Mouse (Mus musculus) midbrain, embryonic 10.5 days (tissue): ENCODE measurements around the gene Shc2. TPM values are rescaled to one million over a fixed set of nuclear protein-coding genes. Genes with fewer than 3 reads are reported as not detected.
A peak's percentile ranks its signal among the peaks of the same experiment; 100 is the strongest.

Experiments used
- DNase-seq: peaks from one replicate; pipeline ENCODE4 v3.0.0-alpha.2; 2017; ENCODE audit warnings: low spot score
- H3K27ac ChIP-seq: fragments of 300-500 bp; sonication (generic); replicated peaks from 2 replicates; pipeline ENCODE4 v1.5.1; 2016; ENCODE audit warnings: mild to moderate bottlenecking
- H3K27me3 ChIP-seq: fragments of 300-500 bp; sonication (generic); 2 replicates; pipeline ENCODE4 v1.6.1; 2016; ENCODE audit warnings: low read depth, mild to moderate bottlenecking; ENCODE audit not compliant: poor library complexity, severe bottlenecking
- H3K36me3 ChIP-seq: fragments of 300-500 bp; sonication (generic); 2 replicates; pipeline ENCODE4 v1.6.1; 2016; ENCODE audit warnings: mild to moderate bottlenecking, moderate library complexity
- H3K4me1 ChIP-seq: fragments of 300-500 bp; sonication (generic); 2 replicates; pipeline ENCODE4 v1.6.1; 2016
- H3K4me3 ChIP-seq: fragments of 300-500 bp; sonication (generic); 2 replicates; pipeline ENCODE4 v1.5.1; 2016; ENCODE audit warnings: mild to moderate bottlenecking, moderate library complexity
- H3K9me3 ChIP-seq: fragments of 300-500 bp; sonication (generic); replicated peaks from 2 replicates; pipeline ENCODE4 v1.6.1; 2016; ENCODE audit warnings: mild to moderate bottlenecking
- WGBS: fragments of 180-500 bp; shearing (Covaris S2); methylation state at CpG from one replicate; pipeline ENCODE4 v1.1.7; 2016; 5-methylcytosine and 5-hydroxymethylcytosine counted together
- polyA plus RNA-seq: library from polyadenylated mRNA; unstranded; fragments of >200 nt; fragmentation: Nextera tagmentation; extraction: Ambion mirVana; gene quantifications from 2 replicates; pipeline ENCODE4 v1.2.1, GENCODE M21; 2016

Gene Shc2
- polyA plus RNA-seq, 1 experiment from 2014 or later, result 18.5 TPM

DNA sequence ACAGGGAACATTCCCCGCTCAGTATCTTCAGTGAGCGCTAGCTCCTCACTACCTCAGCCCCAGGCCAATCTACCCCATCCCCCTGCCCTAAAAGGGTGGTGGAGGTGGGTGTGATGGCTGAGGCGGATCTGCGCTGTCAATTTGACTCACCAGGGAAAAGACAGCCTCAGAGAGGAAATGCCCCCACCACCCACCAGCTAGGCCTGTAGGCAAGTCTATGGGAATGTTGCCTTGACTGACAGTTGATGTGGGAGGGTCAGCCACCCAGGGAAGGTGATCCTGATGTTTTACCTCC lies 39.8 kb downstream of the Shc2 start:
- no peak for DNase-seq
- no peak overlapping the region for H3K27ac ChIP-seq
- WGBS, result 82% methylated on average over 4 of the region's 4 CpGs
- no peaks in the 10 kb centered on the region for H3K9me3 ChIP-seq
- H3K27me3 ChIP-seq, result peaks cover 32% of the 10 kb centered on the region
- peaks cover 10% of the 10 kb centered on the region for H3K4me1 ChIP-seq
- no peaks in the 10 kb centered on the region for H3K36me3 ChIP-seq
- H3K4me3 ChIP-seq, result no peak overlapping the region

DNA sequence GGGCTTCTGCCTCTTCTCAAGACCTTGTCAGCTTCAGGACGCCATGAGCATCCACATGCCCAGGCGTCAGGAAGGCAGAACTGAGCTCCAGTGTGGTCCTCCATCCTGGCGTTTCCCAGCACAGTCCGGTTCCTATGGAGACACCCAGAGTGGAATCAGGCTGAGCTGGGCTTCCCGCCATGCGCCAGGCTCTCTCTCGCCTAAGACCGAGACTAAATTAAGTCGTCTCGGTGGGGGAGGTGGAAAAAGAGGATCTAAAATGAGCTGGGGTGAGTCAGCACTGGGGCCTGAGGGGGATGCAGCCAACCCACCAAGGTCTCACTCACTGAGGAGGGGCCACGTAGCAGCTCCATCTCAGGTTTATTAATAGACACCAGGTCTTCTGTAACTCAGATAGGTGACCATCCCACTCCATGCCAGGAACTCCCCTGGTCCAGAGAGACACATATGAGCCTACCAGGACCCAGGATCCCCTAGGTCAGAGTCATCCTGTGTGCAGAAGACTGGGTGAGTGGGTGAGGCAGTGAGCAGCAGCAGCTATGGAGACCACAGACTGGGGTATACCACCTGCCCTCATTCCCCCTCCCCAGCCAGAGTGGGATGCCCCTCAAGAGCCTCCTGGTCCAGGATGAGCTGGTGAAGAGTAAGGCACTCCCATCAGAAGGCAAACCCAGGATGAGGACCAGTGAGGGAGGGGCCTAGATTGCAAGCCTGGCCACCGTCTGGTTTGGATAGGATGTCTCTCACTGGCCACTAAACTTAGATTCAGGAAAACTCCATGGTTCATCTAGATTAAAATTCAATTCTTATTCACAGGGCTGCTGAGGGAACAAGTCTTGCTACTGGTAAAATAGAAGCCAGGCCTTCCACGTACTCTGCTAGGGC lies 40.4 kb downstream of the Shc2 start:
- Histone ChIP-seq H3K27ac (no peak overlapping the region), H3K9me3 (no peaks in the 10 kb centered on the region), H3K36me3 (no peaks in the 10 kb centered on the region), H3K4me1 (peaks cover 10% of the 10 kb centered on the region), H3K4me3 (no peak overlapping the region), H3K27me3 (peaks cover 32% of the 10 kb centered on the region)
- no peak for DNase-seq
- WGBS, result 33% methylated on average over 13 of the region's 13 CpGs

DNA sequence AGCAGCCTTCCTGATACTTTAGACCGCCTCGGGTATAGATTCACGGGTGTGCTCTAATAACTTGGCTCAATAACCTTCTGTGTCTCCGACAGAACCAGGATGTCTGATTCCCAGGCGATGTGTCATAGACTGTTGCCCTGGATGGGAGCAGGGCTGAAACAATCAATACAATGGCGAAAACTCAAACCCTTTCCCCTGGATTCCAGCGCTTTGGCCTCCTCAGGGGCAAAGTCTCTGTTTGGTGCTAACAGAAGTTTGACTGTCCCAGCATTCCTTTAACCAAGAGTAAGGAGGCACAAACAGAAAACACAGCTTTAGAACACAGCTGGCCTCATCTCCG lies 42.2 kb downstream of the Shc2 start:
- Histone ChIP-seq H3K27me3 (peaks cover 32% of the 10 kb centered on the region), H3K4me1 (peaks cover 10% of the 10 kb centered on the region), H3K27ac (no peak overlapping the region), H3K4me3 (no peak overlapping the region), H3K36me3 (no peaks in the 10 kb centered on the region), H3K9me3 (no peaks in the 10 kb centered on the region)
- no peak for DNase-seq
- WGBS, result 62% methylated on average over 8 of the region's 8 CpGs

DNA sequence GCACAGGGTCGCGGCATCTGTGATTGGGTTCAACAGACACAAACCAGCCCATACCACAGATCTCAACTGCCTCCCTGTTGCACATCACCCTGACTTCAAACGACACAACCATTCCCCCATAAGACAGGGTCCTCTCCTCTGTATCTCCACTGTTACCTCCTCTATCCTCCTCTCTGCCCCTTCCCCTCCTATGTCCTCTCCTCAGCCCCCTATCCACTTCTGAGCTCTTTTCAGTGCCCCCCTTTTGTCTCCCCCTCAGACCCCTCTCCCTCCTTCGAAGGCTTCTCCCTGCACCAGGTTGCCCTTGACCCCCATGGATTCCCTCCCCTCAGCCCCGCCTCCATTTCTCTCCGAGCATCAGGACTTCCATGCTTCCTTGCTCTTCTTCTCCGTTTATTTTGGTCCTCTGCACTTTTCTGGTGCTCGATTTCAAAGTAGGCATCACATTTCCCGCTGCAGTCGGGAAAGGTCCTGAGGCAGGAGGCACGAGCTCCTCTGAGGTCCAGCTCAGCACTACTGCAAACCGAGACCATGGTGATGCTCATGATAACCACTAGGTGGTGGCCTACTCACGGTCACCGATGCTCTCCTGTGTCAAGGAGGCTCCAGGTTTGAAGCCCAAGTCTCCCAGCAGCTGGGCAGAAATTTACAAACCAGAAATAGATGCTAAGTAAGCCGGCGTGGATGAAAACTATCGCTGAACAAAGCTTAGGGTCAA lies 42.7 kb downstream of the Shc2 start:
- H3K36me3 ChIP-seq, result no peaks in the 10 kb centered on the region
- no peak overlapping the region for H3K27ac ChIP-seq
- peaks cover 10% of the 10 kb centered on the region for H3K4me1 ChIP-seq
- H3K9me3 ChIP-seq, result no peaks in the 10 kb centered on the region
- DNase-seq, result peak; percentile 71
- WGBS, result 21% methylated on average over 17 of the region's 17 CpGs
- peaks cover 32% of the 10 kb centered on the region for H3K27me3 ChIP-seq
- no peak overlapping the region for H3K4me3 ChIP-seq

DNA sequence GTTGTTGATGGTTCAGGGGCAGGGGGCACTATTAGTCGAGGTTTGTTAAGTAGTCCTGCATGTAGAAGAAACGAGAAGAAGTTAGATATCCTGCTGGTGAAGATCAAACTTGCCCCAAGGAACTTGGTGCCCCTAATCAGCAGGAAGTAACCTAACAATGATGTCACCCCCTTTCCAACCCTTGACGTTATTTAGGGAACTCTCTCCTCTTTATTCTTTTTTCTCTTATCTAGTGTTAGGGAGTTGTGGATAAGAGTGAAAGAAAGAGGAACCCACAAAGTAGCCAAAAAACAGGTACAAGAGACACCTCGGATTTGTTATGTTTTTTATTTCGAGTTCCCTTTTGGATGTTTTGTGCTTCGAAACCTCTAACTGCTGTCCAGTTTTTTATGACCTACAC lies 43.6 kb downstream of the Shc2 start:
- peaks cover 10% of the 10 kb centered on the region for H3K4me1 ChIP-seq
- no peak for DNase-seq
- H3K36me3 ChIP-seq, result no peaks in the 10 kb centered on the region
- peaks cover 32% of the 10 kb centered on the region for H3K27me3 ChIP-seq
- WGBS, result 62% methylated on average over 6 of the region's 6 CpGs
- H3K9me3 ChIP-seq, result no peaks in the 10 kb centered on the region
- H3K27ac ChIP-seq, result no peak overlapping the region
- no peak overlapping the region for H3K4me3 ChIP-seq

DNA sequence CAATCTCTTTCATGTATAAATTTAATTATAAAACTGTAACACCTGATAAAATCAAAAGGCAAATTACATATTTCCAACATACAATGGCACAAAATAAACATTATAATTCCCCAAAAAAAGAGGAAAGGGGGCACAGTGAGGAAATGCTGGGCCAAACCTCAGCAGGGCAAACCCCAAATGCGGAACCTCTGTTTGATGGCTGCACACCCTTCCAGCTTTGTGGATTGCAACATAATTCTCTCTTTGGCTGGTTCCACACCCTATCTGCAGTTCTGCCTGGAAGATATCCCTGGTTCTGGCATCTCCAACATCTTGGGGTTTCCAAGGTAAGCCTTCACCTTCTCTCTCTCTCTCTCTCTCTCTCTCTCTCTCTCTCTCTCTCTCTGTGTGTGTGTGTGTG lies 47.0 kb downstream of the Shc2 start:
- no peak for DNase-seq
- Histone ChIP-seq H3K9me3 (no peaks in the 10 kb centered on the region), H3K4me1 (no peaks in the 10 kb centered on the region), H3K27me3 (peaks cover 19% of the 10 kb centered on the region), H3K27ac (no peak overlapping the region), H3K4me3 (no peak overlapping the region), H3K36me3 (no peaks in the 10 kb centered on the region)
- 95% methylated on average over 1 of the region's 1 CpGs for WGBS

DNA sequence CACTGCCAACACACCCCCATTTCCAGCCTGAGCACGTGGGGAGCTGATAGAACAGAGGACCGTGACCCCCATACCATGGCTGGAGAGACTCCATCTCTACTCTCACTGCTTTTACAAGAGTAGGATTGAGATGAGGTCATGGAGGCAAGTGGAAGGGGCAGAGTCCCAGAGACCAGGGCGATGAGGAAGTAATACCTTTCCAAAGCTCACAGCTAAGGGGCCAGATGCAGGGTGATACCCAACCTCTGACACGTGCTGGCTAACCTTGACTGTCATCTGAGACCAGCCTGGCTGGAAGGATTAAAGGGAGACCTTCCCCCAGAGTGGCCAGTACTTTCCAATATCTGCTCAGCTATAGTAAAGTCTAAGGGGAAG lies 50.0 kb downstream of the Shc2 start:
- H3K4me3 ChIP-seq, result no peak overlapping the region
- H3K36me3 ChIP-seq, result no peaks in the 10 kb centered on the region
- no peaks in the 10 kb centered on the region for H3K4me1 ChIP-seq
- no peak overlapping the region for H3K27ac ChIP-seq
- no peaks in the 10 kb centered on the region for H3K9me3 ChIP-seq
- H3K27me3 ChIP-seq, result no peaks in the 10 kb centered on the region
- WGBS, result 77% methylated on average over 4 of the region's 4 CpGs
- no peak for DNase-seq

DNA sequence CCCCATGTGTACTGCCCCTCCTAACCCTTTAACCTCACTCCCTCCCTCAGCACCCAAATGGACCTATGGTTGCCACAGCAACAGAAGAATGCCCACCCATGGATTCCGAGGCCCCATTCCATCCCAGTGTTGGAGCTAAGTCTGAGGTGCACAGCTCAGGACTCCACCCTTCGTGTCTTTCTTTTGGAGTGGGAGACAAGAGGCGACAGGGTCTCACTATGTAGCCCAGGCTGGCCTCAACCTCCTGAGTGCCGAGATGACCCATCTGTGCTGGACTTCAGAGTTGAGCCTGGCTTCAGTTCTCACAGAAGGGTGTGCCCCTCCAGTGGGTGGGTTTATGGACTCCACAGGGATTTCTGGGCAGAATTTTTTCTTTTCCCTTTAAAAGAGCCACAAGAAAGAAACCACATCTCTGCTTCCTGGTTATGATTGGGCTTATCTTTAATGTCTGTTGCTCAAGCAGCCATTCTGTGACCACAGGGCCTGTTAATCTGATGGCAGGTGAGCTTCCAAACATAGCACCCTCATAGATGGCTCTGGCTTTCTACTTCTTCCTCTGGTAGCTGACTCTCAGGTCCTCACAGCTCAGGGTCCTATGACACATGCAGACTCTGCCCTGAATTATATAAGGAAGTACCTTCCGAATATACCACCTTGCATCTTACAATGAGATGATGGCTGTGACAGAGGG lies 50.5 kb downstream of the Shc2 start, which contains the start of gene Theg:
Gene Theg, minus strand, starts transcription at position 271 of the 691 bp plus-strand sequence.
- WGBS, result 81% methylated on average over 5 of the region's 5 CpGs
- H3K9me3 ChIP-seq, result no peaks in the 10 kb centered on the region
- H3K36me3 ChIP-seq, result no peaks in the 10 kb centered on the region
- no peaks in the 10 kb centered on the region for H3K27me3 ChIP-seq
- DNase-seq, result no peak
- H3K27ac ChIP-seq, result no peak within 1 kb of the TSS
- H3K4me3 ChIP-seq, result no peak within 1 kb of the TSS
- no peaks in the 10 kb centered on the region for H3K4me1 ChIP-seq

DNA sequence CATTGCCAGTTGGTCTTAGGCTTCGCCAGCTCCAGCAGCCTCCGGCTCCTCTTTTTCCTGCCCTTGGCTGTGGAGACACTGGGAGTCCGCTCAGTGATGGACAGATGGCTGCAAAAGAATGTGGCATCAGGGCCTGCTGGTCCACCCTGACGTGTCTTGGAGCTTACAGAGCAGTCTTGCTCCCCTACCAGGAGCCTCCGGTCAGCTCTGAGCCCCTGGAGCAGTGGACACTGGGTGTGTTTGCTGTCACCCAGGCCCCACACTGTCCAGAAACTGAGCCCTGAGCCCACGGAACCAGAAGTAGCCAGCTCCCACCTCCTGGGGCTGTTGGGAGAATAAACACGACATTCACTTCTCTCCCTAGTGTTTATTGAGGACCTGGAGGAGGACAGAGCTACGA lies 51.5 kb downstream of the Shc2 start:
- 86% methylated on average over 8 of the region's 8 CpGs for WGBS
- Histone ChIP-seq H3K27me3 (no peaks in the 10 kb centered on the region), H3K9me3 (no peaks in the 10 kb centered on the region), H3K4me3 (no peak overlapping the region), H3K36me3 (no peaks in the 10 kb centered on the region), H3K27ac (no peak overlapping the region), H3K4me1 (no peaks in the 10 kb centered on the region)
- no peak for DNase-seq

DNA sequence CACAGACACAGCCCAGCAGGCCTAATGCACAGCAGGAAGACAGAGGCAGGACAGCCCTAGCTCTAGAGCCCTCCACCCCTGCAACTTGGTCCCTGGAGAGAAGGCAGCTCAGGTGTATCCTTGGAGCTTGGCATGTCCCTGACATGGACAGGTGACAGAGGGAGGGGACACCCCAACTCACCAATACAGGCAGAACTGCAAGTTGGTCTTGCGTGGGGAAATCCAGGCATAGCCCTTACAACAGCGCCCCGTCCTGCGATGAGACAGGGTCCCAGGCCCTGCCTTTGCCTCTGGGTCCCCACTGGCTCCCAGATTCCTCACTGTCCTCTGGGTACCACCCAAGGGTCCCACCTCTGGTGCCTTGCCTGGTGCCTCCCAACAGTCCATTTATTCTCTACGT lies 52.0 kb downstream of the Shc2 start:
- H3K36me3 ChIP-seq, result no peaks in the 10 kb centered on the region
- 90% methylated on average over 5 of the region's 5 CpGs for WGBS
- DNase-seq, result no peak
- H3K4me1 ChIP-seq, result no peaks in the 10 kb centered on the region
- no peak overlapping the region for H3K4me3 ChIP-seq
- H3K27me3 ChIP-seq, result no peaks in the 10 kb centered on the region
- H3K9me3 ChIP-seq, result no peaks in the 10 kb centered on the region
- no peak overlapping the region for H3K27ac ChIP-seq

DNA sequence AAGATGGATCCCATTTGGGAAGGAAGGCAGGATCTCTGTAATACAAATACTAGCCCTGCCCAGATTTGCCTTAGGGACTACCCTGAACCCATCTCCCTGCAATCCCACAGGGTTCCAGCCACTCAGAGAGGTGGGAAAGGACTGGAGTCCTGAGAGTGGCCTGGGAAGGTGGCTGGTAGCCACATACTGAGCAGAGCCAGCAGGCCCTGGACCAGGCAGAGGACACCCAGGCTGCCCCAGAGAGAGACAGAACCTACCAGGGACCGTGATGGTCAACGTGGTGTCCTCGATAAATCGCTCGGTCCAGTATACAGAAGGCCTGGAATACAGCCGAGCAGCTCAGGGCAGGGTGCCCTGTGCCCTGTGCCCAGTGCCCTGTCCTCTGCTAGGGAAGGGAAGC lies 52.6 kb downstream of the Shc2 start:
- no peaks in the 10 kb centered on the region for H3K36me3 ChIP-seq
- 90% methylated on average over 6 of the region's 6 CpGs for WGBS
- no peak for DNase-seq
- H3K27me3 ChIP-seq, result no peaks in the 10 kb centered on the region
- H3K9me3 ChIP-seq, result no peaks in the 10 kb centered on the region
- no peak overlapping the region for H3K4me3 ChIP-seq
- H3K4me1 ChIP-seq, result no peaks in the 10 kb centered on the region
- no peak overlapping the region for H3K27ac ChIP-seq

DNA sequence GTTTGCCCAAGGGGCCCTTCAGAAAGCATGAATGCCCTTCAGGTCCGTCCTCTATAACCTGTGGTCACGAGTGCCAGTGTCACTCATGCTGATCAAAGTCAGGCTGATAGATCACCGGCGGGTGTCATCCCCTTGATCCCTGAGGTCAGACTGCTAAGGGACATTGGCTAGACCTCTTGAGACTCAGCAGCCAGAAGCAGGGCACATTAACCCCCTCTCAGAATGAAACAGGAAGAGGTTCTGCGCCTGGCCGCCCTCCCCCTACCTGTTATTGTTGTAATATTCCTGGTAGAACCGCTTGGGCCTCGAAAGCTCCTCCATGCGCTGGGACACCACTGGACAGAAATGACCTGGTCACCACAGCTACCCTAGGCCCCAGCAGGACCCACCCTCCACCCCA lies 53.3 kb downstream of the Shc2 start:
- no peaks in the 10 kb centered on the region for H3K36me3 ChIP-seq
- no peaks in the 10 kb centered on the region for H3K9me3 ChIP-seq
- WGBS, result 85% methylated on average over 9 of the region's 9 CpGs
- no peaks in the 10 kb centered on the region for H3K27me3 ChIP-seq
- no peak overlapping the region for H3K27ac ChIP-seq
- no peak overlapping the region for H3K4me3 ChIP-seq
- H3K4me1 ChIP-seq, result no peaks in the 10 kb centered on the region
- no peak for DNase-seq

DNA sequence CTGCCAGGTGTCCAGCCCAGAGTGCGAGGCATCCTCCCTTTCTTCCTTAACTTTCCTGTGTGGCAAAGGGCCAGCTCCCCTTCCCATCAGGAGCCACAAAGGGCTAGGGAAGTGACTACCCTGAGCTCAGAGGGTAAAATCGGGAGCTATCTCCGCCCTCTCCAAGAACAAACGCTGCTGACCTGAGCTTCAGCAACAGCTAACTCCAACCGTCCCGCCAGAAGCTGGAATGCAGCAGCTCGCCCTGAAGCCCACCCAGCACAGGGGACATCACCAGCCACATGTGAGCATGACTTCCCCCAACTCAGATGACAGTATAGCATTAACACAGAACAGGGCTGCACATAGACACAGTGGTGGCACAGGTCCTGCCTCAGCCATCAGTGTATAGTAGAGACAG lies 53.7 kb downstream of the Shc2 start:
- Histone ChIP-seq H3K4me1 (no peaks in the 10 kb centered on the region), H3K27me3 (no peaks in the 10 kb centered on the region), H3K9me3 (no peaks in the 10 kb centered on the region), H3K36me3 (no peaks in the 10 kb centered on the region), H3K4me3 (no peak overlapping the region), H3K27ac (no peak overlapping the region)
- WGBS, result 80% methylated on average over 7 of the region's 7 CpGs
- DNase-seq, result no peak
